Mouse (Mus musculus): ENCODE measurements around the gene Madd.
A peak's percentile ranks its signal among the peaks of the same experiment; 100 is the strongest.

The Madd gene

DNA sequence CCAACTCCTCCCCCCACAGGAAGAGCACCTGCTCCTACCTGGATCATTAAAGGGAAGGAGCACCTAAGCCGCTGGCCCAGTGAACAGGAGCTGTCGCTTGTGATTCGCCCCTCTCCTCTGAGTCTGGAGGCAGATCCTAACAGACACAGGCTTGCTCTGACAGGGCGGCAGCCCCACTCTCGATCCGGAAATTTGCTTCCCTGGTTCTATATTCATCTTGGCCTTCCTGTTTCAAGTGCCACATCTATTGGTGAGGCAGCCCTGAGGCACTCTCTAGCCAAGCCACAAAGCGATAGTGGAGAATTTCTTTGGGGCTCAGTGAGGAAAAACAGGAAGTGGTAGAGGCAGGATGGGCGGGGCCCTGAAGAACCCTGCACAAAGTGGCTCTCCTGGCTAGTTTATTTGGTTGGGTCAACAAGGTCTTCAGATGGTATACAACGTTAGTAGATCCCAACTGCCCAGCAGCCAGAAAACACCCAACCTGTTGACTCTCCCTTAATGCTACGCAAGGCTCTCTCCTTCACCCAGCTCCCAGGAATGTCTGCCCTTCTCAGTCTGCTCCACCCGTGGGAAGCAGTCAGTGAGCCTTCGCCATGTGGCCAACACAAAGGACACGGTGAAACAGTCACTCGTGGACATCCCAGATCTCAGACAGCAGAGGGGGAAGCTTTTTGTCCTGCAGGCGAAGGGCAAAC lies at the start of gene Madd:
Madd (minus strand) TSS at position 127 of the 695 bp plus-strand sequence.
- DNase-seq = peak; percentile 33 to 55

DNA sequence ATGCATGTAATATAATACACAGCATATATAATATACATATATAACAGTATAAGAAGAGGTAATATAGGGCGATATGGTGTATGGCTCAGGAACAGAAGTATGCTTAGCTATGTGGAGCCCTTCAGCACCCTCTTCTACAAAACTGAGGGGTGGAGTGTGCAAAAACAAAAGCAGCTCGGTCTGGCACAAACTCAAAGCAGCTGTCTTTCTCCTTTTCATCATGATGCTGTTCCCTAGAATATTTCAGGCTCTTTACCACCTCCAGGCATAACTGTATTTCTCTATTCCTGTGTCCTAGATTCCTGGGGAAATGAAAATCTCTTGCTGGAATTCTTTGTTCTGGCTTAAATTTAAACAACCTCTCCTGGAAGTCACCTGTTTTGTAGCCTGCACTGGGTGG lies 46.1 kb upstream of the Madd start:
- DNase-seq = no peak

DNA sequence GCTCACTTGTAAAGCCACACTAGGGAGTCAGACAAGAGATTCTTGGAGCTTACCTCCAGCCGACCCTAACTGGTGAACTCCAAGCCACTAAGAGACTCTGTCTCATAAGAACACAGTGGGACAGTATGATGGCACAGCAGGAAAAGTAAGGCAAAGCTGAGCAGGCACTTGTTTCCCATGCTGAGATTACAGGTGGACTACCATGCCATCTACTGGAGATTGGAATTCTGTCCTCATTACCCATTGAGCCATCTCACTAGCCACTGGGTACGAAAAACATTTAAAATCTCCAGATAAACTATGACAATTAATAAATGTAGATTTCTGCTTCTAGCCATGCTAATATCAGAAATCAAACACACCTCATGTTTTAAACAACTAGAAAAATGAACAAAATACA lies 40.0 kb upstream of the Madd start:
- DNase-seq = no peak

DNA sequence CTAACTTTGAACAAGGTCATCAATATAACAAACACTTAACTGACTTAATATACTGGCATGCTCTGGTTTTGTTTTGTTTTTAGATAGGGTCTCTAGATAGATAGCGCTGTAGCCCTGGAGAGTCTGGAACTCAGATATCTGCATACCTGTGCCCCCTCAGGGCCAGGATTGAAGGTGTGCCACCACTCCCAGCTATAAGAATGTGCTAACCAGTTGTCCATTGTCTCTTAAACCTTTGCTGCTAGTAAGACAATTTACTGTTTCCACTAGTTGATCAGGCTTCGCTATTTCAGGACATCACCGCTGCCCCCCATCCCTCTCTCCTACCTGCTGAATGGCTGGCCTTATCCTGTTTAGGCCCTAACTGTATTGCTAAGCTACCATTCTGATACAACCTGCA lies 36.9 kb upstream of the Madd start:
- no peak for DNase-seq

DNA sequence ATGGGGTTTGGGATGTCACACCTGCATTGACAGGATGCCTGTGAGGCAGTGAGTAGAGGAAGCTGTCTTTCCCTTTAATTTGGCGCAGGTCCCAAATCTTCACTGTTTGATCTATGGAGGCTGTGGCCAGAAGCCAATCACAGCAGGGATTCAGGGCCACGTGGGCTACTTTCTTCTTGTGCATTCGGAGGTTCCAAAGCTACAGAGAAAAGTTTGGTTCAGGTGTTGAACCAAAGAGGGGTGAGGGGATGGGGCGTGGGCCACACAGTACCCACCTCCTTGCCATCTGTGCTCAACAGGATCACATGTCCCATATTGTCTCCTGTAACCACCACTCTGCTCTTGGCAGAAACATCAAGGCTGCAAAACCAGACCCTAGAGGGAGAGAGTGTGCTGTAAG lies 33.4 kb upstream of the Madd start:
- no peak for DNase-seq

DNA sequence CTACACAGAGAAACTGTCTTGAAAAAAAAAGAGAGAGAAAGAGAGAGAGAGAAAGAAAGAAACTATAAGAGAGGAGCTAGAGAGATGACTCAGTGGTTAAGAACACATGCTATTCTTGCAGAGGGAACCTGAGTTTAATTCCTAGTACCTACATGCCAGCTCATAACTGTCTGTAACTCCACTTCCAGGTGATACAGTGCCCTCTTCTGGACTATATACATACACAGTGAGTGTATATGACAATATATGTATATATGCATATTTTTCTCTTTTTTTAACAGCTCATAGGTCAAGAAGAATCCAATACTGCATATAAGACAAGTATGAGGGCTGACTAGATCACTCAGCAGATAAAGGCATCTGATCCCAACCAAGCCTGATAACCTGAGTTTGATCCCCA lies 29.7 kb upstream of the Madd start:
- DNase-seq = no peak

DNA sequence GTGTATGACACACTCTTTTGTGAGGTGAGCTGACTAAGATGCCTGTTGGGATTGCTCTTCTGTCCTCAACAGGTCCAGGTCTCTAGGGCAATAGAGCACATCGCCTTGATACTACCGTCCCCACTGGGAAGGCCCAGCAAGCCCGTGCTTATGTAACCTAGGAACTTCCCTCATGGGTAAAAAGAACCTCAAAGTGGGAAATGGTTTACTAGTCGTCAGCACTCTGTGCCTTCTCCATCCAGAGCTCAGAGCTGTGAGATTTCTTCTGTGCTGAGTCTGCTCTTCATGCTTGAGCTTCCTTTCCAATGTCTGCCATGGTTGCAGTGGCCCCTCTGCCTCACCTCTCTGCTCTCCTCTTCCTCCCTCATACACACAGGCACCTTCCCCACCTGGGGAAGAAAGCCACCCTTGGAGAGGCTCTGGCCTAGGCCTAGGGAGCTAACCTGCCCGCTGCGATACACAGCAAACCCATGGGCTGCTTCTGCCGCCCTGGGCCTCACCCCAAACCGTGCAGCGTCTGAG lies 22.7 kb upstream of the Madd start:
- no peak for DNase-seq

DNA sequence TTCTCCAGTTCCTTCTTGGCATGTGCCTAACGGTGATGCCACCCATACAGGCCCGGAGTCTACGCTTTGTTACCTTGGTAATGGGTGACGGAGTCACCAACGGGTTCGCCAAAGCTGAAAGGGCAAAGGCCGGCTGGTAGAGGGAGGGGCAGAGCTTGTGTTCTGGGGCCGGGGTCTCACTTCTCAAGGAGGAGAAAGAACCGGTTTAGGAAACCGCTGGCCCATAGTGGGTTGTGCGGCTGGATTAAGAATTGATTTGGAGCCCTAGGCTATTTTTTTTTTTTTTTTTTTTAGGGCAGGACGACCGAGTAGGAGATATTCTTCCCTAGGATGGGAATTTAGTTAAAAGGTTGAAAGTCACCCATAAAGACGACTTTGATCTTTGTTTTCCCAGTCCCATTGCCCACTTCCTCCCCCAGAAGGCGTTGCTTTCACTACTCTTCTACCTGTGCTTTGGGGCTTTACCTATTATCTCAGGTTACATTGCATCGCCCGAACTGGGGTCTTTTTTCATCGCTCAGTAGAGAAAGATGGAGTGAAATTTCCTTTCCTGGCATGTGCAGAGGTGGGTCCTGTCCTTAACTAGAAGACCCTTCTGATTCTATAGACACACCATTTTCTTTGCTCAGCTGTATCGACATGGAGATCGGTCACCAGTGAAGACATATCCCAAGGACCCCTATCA lies 19.5 kb upstream of the Madd start:
- DNase-seq = no peak

DNA sequence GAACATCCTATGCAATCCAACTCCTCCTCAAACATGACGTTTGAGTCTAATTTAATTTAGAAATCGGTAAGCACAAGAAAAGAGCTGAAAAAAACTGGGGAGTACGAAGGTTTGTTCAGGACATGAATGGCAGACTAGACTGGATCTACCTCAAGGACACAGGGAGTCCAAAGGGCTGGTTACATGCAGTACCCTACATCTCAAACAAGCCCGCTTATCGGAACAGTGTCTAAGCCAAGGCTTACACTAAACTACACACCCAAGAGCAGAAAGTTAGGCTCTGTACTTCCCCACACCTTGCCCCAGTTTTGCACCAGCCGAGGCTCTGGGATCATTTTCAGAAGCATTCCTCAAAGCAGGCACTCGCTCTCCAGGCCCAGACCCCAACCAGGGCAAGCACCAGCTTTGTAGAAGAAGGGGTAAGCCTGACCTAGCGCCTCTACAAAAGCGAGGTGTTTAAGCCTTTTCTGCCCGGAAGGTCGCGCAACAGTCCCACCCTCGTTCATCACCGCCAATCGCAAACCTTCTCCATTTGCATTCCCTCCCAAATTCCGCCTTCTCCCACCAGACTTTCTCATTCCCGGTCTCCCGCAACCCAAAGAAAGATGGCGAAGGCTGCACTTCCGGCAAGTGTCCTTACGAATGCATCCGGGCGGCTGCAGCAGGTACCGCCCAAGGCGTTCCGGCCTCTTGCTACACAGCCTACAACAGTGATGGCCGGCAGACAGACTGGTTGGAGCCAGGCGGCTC lies 18.8 kb upstream of the Madd start, which contains the start of the genes Nr1h3 and Acp2:
Nr1h3 (minus strand) TSS at position 613 of the 750 bp plus-strand sequence.
Acp2 (plus strand) TSS at position 664 of the 750 bp plus-strand sequence.
- peak; percentile 90 to 94 for DNase-seq

DNA sequence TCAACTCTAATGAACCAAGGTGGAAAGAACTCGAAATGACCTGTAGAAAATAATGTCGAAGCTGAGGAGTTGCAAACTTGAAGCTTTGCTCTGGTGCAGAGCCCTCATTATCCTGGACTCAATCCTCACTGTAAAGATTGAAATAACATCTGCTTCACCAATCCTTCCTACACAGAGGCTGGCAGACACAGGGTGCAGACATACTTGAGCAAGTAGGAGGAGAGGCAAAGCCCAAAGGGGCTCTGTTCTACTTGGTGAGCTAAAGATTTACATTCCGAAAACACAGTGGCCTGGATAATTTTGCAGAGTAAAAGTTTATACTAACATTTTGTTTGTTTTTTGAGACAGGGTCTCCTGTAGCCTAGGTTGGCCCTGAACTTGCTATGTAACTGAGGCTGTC lies 15.3 kb upstream of the Madd start:
- DNase-seq = no peak

DNA sequence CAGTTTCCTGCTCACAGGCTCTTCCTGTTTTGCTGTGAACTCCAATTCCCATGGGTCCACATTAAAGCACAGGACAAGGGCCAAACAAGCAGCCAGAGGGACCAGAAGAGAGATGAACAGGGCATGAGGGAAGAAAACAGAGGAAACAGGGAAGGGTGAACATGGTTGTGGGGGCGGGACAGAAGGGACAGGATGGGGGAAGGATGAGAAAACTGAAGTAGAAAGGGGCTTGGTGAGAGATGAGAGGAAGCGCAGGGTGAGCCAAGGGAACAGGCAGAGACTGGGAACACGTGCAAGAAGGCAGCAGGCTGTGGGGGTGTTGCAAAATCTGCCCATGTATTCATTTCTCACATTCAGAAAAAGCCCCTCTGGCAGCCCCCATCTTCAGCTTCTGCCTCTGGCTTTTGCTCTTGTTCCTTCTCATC lies 13.0 kb upstream of the Madd start:
- peak; percentile 47 to 66 for DNase-seq

DNA sequence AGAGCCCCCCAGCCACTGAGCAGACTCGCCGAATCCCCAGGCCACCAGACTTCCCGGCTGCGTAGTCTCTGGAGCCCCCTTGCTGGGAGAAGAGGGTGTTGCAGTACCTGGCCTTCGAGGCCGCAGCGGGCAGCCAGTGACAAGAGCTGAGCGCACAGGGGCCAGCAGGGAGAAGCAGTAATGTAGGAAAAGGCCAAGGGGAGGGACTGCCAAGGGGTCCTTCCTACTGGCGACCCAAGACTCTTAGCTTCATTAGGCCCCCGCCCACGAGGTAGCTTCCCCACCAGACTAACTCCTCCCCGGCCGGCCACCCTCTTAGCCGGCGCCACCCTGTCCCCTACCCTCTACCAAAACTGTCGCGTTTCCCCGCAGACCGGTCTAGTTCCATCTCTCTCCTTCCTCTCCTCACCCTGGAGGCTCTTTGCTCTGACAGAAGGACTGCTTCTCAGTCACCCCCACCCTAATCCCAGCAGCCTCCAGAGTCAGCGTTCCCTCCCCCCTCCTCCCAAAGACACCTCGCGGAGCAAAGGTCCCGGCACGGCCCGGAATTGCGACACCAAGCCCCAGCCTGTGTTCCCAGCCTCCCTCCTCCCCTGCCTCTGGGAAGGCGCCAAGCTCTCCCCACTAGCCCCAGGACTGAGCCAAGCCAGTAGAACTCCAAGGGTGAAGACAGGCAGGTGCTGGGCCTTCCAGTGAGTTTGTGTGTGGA lies 11.1 kb upstream of the Madd start:
- DNase-seq = peak; percentile 93 to 96

DNA sequence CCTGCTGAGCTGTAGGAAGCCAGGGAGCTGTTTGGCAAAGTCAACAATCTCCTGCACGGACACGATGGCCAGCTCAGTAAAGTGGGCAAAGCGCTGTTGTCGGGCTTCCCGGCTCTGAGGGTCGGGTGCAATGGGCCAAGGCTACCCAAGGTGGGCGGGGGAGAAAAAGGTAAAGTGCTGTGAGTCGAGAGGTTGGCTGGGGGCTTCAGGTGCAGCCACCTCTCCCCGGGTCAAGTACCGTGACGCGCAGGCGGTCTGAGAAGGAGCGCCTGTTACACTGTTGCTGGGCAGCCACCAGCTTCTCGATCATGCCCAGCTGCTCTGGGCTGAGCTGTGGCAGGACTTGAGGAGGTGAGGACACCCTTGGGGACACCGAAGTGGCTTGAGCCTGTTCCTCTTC lies 6.9 kb upstream of the Madd start:
- DNase-seq = peak in 1 of 2 experiments; percentile 35

DNA sequence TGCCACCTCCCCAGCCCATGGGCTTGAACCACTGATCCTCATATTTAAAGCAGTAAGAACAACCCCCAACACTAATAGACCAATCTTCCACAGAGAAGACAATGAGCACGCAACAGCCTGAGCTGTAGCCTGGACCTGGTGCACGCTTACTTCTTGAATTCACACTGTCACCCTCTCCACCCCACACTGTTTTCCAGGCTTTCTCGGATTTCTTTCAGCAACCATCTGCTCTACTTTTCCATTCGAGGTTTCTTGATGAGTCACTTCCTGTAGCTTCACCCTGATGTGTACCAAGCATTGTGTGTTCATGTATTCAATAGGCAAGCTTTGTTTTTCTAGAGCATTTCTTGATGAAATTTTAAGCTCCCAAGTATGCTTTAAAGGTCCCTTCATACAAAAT lies 3.8 kb upstream of the Madd start:
- DNase-seq = peak in 1 of 2 experiments; percentile 2

DNA sequence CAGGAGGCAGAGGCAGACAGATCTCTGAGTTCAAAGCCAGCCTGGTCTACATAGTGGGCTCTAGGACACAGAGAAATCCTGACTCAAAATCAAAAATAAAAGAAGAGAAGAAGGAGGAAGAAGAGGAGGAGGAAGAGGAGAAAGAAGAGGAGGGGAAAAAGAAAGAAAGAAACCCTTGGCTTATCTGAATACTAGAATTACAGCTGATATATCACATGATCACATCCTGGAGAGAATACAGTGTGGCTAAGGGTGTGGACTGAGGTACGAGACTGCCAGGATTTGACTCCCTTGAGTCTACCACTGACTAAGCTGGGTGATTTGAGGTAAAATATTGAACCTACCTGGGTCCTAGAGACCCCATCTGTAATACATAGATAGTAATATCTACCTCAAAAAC lies 2.6 kb upstream of the Madd start:
- no peak for DNase-seq

DNA sequence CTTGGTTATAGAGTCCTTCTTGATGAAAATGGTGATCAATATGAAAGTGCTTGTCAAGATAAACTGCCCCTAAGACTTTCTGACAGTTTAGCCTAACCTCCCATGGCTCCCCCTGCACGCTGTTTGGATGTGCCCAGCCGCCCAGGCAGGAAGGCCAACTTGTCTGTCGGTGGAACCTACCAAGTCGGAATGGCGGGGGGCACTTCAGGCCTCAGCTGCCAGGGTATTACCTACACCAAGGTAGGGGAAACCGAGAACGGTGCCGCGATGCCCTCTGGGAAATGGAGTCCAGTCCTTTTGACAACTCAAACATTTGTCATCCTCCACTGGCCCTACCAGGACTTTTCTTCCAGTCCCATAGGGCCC lies 506 bp downstream of the Madd start:
- DNase-seq = peak; percentile 97 to 99

DNA sequence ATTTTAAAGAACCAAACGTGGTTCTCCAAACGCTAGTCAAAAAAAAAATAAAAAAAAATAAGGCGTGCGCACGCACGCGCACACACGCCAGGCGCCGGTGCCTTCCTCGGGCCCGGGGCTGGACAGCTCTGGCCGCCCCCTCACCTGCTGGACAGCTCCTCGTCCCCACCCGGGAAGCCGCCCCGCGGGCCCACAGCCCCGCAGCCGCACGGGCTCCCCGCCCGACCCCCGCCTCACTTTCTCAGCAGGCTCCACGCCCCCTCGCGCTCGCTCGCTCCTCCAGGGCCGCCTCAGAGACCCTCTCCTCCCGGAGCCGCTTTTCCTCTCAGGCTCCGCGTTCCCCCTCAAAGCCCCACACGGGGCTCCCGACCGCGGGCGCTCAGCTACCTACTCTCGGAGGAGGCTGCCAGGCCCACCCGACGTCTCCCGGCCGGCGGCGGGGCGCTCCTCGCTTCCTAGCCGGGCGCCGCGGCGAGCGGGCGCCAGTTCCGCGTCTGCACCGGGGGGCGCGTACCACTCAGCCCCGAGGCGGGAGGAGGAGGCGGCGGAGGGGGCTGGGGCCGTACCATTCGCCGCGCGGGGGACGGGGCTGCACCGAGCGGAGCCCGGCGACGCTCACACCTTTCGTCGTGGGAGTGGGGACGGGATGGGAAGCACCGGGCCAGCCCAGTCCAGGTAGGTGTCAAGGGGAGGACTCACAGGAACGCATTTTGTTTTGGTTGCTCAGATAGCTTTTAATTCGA lies 1.1 kb downstream of the Madd start:
- peak; percentile 72 to 87 for DNase-seq

DNA sequence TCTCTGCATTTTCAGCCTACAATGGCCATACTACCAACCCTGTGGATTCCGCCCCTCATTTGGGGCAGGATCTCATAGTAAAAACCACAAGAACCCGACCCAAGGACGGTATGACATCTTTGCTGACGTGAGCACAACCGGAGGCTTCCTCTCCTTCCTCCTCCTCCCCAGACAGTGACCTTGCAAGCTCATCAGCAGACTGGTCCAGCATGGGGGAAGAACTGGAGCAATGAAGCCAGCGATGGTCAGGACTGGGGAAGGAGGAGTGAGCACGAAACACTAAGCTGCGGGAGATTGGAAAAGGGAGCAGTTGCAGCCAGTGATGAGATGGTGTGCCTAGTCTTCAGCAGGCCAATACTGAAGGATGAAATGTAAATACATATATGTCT lies 1.6 kb downstream of the Madd start:
- DNase-seq = no peak

DNA sequence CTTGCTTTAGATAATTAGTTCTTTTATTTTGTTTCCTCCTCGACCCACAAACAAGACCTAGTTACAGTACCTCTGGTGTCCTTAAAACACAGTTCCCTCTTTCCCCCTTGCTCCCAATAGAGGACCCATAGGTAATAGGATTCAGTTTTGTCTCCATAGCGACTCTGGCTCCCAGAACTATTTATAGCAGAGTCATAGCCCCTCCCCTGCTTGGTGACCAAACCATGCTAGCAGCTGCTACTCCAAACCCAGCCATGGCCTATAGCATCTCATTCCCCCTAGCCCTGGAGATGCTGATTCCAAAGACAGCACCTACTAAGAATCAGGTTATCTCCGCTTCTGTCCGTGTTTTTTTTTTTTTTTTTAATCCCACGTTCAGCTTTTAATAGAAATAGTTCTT lies 2.9 kb downstream of the Madd start:
- DNase-seq = no peak

DNA sequence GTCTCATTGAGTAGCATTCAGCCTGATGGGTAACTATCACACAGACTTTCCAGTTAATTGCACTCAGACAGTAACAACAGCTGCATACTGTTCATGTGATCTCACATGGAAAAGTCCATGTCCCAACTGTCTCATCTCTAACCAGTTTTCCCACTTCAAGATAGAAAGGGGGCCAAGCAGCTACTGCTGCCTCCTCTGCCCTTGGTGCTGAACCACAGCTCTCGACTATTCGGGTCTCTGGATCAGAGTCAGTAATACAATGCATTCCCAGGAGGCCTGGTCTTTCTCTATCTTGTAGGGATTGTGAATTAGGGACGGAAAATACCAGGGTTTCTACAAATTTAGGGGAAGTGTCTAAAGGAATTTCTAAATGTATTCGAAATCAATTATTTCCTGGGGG lies 3.8 kb downstream of the Madd start:
- no peak for DNase-seq

DNA sequence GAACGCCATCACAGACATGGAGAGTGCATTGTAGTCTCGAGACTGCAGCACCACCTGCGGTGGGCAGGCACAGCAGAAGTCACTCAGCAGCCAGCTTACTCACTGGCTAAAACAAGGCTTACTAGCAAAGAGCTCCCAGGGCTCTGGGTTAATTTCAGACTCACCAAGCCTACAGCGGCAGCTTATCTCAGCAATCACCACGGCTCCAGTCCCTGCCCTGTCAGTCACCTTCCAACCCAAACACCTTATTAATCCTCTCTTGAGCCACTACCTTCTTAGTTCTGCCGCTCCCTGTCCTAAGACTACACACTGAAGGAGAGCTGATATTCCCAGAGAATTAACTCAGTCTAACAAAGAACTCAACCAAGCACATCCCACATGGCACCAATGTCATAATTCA lies 7.4 kb downstream of the Madd start:
- no peak for DNase-seq

DNA sequence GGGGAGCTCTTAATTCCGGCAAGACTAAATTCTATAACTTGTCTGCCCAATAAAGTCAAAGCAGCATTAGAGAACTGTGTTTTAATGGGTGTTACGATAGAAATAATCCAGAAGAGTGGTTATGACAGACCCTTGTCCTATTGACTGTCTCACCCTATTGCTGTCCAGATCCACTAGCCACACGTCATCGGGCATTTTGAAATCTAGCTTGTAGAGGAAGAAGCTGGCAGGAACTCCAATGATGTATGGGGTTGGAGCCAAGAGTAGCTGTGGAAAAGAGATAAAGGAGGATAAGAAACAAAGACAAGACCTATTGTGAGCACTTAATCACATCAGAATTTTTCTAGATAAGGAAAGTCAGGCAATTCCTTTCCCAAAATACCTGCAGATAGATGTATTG lies 8.1 kb downstream of the Madd start:
- no peak for DNase-seq

All from kidney, postnatal 25 days (tissue).